Mouse (Mus musculus) thymus, adult 18-20 months (tissue): ENCODE measurements around the gene Gm17622.

ENCODE experiments used
- DNase-seq, 2 experiments: peaks; one replicate each; pipeline ENCODE4 v3.0.0; 2022; ENCODE audit warnings: mixed read lengths in 2 of 2

Gm17622 gene

DNA sequence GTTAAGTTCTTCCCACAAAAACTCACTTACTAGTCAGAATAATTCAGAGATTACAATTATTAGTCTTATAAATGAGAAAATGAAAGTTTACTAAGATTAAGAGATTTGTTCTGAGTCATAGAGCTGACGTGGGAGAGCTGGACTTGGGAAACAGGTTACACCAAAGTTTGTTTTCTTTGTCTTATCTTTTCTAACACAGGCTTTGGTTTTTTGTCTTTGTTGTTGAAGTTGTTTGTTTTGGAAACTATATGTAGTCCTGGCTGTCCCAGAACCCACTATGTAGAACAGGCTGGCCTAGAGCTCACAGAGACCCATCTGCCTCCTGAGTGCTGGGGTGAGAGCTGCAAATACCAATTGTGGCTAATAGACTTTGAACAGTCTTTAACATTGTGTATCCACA lies 20.7 kb downstream of the Gm17622 start:
- DNase-seq: no peak

DNA sequence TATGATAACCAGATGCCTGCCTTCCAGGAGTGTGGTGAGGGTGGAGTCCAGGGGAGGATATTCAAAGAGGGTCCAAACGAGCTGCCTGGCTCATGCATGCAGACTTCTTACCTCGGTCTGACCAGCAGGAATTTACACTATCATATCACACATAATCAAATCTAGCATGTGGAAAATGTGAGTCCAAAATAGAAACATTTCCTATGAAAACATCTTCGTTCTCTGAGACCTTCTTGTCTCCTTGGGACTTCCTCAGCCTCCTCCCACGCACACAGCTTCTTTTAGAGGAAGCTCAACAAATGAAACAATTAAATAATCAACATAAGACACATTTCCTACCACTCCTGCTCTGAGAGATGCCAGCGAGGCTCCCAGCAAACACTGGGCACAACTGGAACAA lies 21.4 kb downstream of the Gm17622 start:
- DNase-seq: no peak

GRCm38 (mm10) chr13:96514154-96514942 lies 23.8 kb downstream of the Gm17622 start:
- no peak for DNase-seq

DNA sequence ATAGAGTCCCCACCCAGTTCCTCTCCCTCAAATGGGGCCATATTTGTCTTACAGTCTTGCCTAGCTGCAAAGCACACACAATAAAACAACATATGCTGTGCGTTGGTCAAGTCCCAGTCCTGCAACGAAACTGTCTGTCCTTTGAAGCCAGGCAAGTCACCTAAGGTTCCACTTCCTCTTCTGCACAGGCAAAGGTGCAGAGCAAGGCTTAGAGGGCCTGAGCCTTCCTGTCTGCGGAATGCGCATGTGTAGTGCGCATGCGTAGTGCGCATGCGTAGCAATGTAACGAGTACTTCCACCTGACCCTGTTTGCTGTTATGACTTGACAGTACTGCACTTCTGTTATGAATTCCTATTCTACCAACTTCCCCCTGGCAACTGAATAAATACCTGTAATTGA lies 25.7 kb downstream of the Gm17622 start:
- DNase-seq: no peak

DNA sequence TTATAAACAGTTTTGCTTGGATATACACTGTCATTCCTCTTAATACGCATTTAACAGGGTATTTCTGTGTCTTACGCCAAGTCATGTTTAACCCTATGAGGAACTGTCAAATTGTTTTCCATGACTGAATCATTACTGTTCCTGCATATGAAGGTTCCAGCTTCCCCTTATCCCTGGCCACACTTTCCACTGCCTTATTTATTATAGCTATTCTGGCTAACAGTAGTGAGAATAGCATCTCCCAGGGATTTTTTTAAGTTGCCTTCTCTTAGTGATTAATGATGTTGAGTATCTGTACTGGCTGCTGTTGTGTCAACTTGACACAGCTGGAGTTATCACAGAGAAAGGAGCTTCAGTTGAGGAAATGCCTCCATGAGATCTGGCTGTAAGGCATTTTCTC lies 26.8 kb downstream of the Gm17622 start:
- DNase-seq: no peak

DNA sequence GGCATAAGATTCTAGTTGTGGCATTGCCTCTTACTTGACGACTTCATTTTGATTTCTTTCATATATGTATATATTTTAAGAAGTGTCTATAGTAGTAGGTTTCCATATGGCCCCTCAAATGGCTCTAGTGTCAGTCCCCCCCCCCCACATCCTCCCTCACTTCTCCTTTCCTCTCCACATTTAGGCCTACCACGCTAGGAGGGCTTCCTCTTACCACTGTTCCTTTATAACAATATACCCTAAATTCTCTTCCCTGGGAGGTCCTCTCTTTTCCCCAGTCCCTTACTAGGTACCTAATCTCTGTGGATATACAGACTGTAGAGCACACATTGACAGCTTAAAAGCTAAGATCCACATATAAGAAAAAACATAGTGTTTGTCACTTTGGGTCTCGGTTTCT lies 30.8 kb downstream of the Gm17622 start:
- DNase-seq: no peak

GRCm38 (mm10) chr13:96527022-96527421 lies 36.5 kb downstream of the Gm17622 start:
- DNase-seq: no peak

DNA sequence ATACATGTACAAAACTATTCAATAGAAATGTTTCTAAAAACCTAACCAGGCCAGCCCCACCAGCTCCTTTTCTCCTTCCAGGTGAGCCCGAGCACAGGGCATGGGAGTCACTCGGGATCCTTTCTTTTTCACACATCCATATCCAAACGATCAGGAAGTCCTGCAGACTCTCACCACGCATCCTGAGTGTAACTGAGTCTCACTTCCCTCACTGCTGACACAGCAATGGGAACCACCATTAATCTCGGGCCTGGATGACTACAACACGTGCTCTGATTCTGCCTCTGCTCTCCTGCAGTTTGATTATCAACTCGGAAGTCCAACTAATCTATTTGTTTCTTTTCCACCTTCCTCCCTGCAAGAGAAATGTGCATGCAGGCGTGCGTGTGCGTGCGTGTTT lies 37.3 kb downstream of the Gm17622 start:
- DNase-seq: no peak

GRCm38 (mm10) chr13:96528776-96529175 lies 38.2 kb downstream of the Gm17622 start:
- no peak for DNase-seq

- DNase-seq: no peak
Measured at GRCm38 (mm10) chr13:96529542-96529941, 39.0 kb downstream of the Gm17622 start.

GRCm38 (mm10) chr13:96530064-96530463 lies 39.5 kb downstream of the Gm17622 start:
- DNase-seq: no peak

DNA sequence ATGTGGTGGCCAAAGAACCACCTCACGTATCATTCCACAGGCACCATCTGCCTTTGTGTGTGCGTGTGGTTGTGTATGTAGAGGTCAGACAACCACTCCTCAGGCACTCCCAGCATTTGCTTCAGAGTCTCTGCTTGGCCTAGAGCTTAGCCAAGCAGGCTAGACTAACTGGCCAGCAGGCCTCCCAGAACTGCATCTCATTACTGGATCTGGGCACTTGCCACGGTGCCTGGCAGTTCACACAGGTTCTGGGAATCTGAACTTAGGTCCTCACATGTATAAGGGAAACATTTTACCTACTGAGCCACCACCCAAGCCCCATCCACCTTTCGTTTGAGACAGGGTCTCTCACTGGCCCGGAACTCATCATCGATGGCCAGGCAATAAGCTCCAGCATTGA lies 41.6 kb downstream of the Gm17622 start:
- no peak for DNase-seq

DNA sequence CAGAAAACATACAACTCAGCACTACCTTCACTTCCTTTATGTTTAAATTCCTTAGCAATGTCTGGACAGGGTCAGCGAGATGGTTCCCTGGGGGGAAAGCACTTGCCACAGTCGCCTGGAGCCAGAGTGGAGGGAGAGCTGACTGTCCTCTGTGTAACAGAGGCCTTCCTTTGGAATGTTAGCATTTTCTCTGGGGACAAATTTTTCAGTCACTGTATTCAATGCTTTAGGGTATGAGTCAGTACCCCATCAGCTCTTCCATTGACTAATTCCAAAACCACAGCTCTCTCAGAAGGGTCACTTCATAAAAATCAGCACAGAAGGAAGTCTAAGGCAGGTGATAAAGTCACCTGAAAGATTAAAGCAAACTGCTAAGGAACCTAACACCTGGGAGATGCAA lies 43.2 kb downstream of the Gm17622 start:
- DNase-seq: no peak

- no peak for DNase-seq
Measured at GRCm38 (mm10) chr13:96536821-96537572, 46.5 kb downstream of the Gm17622 start.

- DNase-seq: no peak
Measured at GRCm38 (mm10) chr13:96538103-96538502, 47.6 kb downstream of the Gm17622 start.
